Mouse (Mus musculus): ENCODE measurements around the gene Mrps5.

The Mrps5 gene

DNA sequence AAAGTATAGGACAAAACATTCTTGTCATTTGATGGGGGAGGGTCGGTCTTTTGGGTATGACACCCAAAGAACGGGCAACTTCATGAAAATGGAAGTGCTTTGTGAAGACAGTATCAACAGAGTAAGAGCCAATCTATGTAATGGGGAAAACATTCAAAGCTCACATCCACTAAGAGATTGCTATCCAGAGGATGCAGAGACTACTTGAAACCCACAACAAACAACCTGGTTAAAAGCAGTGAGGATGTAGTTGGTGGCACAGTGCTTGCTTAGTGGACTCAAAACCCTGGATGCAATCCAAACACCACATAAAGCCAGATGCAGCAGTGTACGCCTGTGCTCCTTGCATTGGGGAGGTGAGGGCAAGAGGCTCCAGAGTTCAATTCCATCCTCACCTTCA lies 32.3 kb downstream of the Mrps5 start:
- no peak for DNase-seq (ENCODE audit: low spot score)

DNA sequence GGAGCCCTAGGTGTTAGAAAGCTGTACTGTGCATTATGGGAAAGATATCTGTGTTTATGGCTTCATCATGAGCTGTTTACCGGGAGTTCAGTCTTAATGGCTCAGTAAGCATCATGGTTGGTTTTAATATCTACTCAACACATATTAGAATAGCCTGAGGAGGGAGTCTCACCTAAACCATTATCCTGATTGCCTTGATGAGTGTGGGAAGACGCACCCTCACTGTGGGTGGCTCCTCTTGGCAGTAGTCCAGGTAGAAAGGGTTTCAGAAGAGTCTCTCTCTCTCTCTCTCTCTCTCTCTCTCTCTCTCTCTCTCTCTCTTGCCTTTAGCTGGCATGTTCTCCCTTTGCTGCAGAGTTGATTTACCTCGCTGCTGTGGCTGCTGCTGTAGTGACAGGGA lies 35.0 kb downstream of the Mrps5 start:
- no peak for DNase-seq (ENCODE audit: low spot score)

DNA sequence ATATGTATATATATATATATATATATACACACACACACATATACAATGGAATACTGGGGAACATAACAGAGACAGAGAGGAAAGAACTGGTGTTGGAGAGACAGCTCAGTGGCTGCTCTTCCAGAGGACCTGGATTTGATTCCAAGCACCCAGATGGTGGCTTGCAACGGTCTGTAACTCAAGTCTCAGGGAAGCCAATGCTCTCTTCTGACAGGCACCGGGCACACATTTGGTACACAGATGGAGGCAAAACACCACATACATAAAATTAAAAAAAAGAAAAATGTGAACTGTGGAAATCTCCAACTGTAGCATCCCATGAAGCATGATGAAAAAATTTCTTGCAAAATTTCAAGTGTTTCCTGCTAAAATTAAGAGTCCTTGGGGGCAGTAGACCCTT lies 37.8 kb downstream of the Mrps5 start:
- DNase-seq (ENCODE audit: low spot score), result no peak

DNA sequence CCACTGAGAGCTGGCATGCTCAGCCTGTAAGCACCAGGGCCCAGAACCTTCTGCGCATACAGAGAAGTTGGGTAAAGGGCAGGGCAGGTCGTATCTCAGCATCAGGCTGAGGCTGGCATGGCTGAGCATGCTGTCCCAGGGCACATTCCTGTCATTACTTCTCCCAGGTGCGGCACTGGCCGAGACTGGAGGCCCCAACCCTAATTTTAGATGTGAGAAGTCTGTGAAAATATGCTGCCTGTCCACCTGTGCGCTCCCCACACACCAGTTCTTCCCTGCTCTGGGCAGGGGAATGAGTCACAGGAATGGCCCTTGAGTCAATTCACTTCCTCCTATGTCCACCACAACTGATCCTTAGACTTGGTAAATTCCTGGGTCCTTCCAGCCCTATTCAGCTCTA lies 38.6 kb downstream of the Mrps5 start:
- no peak for DNase-seq (ENCODE audit: low spot score)

DNA sequence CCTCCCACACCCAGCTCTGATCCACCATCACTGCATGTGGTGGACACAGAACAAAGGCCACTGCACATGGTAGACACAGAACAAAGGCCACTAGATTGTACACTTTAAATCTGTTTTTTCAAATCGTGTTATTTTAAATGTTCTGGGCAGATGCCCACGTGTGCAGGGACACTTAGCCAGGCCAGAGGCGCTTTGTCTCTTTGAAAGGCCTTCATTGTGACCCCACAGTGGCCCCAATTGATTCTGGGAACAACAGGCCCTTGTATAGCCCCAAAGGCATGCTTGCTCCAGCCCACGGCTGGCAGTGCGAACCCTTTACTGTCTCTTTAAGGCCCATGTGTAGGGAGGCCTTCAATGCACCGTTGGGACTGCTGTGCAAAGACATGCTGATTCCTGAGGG lies 40.3 kb downstream of the Mrps5 start:
- no peak for DNase-seq (ENCODE audit: low spot score)

DNA sequence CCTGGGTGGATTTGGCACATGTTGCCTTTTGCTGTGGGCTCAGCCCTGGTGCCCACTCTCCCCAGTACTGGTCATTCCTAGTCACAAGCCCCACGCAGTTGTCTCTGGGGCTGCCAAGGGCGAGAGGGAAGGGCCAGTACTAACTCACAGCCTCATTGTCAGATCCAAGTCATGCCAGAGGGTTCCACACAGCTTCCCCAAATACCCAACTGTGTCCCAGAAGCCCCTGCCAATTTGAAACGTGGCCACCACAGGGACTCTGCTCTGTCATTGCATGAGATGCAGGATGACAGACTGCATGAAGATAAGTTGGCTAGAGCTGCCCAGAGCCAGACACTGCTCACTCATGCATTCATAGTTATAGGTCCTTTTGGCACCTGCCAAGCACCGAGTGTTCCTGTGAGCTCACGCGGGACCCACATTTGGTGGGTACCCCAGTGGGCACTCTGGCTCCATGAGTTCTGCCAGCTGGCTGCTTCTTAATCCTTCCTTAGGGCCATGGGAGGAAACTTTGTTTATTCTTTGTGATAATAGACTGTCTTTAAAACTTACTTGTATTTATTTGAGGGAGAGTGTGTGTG lies 41.1 kb downstream of the Mrps5 start:
- DNase-seq (ENCODE audit: low spot score), result no peak

DNA sequence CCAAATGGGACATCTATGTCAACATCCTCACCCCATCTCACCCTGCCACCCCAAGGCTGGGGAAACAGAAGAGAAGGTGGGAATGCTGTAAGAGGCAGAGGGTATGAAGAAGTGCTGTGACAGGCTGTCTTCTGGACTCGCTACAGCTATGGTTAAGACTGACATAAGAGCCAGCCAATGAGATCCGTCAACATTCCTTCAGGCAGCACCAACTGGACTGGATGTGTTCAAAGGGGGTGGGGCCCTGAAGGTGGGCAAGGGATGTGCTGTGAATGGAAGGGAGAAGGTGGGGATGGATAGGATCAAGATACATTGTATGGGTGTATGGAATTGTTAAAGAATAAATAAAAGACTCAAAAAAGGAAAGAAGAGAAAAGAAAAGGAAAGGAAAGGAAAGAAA lies 45.6 kb downstream of the Mrps5 start:
- DNase-seq (ENCODE audit: low spot score), result no peak

DNA sequence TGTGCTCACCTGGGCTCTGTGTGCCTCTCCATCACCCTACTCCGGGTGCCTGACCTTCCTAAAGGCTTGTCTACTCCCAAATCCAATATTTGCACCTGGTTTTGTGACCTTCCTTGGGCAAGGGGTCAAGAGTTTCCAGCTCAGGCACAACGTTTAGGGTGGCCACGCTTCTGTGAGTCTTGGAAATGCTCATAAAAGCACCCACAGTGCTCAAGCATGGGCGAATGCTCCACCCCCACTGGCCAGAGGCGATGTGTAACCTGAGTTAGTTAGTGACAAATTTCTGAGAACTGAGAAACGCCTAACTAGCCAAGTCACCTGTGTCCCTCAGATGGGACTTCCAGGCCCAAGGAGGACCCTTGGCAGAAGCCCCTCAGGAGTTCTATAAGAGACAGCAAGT lies 48.6 kb downstream of the Mrps5 start:
- no peak for DNase-seq (ENCODE audit: low spot score)

DNA sequence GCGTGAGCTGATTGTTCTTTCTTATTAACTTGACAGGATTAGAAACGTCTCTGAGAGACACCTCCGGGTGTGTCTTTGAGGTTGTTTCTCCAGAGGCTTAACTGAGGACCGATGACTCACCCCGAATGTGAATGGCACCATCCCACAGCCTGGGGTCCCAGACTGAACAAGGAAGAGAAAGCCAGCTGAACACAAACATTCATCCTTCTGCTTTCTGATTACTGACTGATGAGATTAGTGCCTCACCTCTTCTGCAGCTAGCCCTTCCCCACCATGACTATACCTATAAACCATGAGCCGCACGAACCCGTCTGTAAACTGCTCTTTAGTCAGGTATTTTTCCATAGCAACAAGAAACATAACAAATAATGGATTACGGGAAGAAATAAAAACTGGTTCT lies 52.0 kb downstream of the Mrps5 start:
- no peak for DNase-seq (ENCODE audit: low spot score)

DNA sequence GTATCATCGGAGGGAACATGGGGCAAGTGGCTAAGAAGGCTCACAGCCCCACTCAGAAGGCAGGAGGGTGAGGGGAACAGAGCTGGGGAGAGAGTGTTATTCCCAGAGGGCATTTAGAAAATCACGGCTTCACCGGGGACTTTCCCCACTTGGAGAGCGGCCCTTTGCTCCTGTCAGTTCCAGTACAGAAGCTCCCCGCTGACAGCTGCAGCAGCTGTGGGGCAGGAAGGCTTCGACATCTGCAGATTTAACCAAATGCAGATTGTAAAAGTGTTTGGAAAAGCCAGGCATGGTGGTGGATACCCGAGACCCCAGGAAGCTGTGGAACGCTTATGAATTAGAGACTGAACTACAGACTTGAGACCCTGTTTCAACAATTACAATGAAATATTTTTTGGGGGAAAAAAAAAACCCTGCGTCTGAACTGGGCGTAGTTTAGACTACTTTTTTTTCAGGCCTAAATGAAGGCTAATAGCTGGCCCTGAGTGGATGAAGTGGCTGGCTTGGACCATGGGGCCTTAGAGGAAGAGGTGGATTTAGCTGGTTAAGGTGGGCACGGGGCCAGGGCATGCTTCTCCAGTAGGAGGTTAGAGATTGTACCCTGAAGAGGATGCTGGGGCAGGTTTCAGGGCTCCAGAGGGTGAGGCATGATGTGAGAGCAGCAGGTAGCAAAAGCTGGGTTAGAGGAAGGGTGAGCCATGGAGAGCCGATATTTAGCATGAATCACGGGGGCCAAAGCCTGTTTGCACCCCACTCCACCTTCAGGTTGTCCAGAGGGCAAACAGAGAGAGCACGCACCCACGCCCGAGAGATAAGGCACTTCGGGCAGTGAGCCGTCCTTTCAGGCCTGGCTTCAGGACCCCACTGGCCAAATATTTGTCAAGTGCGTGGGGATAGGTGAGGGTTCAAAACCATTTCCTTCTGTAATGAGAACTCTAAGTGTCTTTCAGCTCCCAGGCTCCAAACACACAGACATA lies 57.0 kb downstream of the Mrps5 start:
- DNase-seq (ENCODE audit: low spot score), result no peak

DNA sequence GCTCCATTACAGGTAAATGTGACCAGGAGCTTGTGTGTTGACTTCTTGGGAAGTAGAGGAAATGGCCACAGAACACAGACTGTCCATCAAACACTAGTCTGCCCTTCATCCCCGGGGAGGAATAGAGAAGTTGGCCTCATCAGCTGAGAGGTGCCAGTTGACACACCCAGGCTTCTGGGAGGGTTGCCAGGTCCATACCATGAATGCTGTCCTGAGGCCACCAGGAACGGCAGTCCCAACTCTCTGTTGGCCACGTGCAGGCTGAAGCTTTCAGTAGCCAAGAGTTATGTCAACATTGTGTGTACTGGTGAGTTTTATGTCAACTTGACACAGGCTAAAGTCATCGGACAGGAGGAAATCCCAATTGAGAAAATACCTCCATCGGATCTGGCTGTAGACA lies 59.9 kb downstream of the Mrps5 start:
- DNase-seq (ENCODE audit: low spot score), result no peak

DNA sequence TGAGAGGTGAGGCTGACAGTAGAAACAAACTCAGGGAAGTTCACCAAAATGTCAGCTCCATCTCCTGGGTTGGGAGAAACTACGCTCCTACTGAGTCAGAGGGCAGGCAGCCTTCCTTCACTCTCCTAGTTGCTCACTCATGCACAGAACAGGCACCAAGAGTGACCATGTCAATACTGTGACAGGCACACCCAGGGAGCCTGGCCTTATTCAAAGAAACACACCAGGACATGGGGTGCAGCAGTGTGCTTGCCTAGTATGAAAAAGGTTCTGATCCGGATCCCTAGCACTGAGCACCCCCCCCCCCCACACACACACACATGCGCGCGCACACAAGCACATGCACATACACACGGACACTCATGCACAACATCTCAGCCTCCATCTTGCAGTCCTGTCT lies 61.1 kb downstream of the Mrps5 start:
- DNase-seq (ENCODE audit: low spot score), result no peak

DNA sequence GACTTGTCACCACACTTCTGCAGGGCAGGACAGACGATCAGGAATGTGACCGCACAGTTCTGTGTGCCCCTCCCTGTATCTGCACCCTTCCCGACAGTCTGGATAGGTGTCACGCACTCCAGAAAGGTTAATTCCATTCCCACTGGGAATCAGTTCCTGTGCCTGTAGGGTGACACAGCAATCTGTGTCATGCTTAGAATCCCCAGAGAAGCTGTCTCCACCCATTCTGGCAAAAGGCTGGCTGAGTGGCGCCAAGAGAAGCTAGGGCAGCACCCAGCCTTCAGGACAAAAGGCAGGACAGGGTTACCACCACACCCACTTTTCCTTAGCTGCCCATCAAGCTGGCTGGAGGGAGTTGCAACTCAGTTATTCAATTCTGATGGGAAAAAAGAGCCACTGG lies 62.9 kb downstream of the Mrps5 start:
- no peak for DNase-seq (ENCODE audit: low spot score)

DNA sequence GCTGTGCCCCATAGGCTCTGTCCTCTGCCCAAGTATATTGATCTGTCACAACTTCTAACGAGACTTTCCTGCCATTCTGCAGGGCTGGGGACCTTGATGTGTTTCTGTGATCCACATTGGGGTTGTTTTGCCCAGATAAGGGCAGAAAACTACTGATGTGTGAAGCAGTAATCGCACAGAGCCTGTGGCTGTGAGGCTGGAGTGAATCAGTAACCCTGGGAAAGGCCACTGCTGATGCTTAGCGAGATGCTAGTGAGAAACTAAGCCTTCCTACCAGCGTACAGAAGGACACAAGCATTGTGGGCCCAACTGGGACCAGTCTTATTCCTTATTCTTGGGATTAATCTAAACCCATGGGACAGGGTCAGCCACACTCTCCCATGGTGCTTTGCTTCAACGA lies 64.6 kb downstream of the Mrps5 start:
- DNase-seq (ENCODE audit: low spot score), result no peak

DNA sequence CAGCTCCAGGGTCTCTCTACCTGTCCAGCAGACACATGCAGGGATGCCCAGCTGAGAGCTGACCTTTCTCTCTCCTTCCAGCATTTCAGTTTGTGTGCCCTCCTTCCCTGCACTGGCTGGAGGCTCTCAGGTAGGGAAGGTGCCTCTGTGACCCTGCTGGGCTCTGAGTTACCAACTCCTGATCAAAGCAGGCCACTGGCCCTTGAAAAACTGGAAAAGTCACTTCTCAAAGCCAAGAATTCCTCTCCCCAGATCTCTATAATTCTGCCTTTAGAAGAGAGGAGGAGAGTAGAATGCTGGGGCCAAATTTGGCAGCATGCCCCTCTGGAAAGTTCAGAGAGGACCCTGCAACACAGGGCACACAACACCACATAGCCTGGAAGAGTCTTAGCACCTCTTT lies 65.3 kb downstream of the Mrps5 start:
- DNase-seq (ENCODE audit: low spot score), result no peak

DNA sequence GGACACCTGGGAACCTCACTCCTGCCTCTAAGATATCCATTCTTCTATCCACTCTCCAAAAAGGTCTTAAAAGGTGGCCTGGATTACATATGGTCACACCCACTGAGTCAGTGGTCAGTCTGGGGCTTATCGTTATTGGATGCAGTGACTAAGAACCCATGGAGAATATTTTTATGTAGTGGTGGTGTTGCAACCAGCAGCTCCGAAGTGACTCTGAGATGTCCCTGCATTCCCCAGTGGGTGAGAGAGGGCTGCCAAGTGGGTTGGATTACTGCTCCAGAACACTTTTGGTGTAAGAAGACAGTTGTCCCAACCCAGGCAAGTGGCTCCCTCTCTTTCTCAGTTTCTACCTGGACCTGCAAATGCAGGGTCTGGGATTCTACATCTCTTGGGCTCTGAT lies 65.8 kb downstream of the Mrps5 start:
- no peak for DNase-seq (ENCODE audit: low spot score)

DNA sequence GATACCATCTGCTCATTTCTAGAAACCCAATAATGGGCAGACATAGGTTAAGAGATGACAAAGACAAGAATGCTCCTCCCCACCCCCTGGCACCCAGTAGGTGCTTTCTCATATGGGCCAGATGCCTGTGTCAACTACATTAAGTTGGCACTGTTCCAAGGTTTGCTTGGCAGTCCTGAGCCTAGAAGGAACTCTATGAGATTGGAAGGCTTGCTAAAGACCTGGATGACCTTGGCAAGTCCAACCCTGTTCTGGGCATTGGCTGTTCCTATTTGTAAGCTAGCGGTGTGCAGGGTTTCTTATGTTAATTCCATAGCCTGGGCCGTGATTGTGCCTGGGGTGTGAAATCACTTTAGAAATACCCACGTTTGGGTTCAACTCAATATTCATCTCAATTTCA lies 67.8 kb downstream of the Mrps5 start:
- DNase-seq (ENCODE audit: low spot score), result no peak

DNA sequence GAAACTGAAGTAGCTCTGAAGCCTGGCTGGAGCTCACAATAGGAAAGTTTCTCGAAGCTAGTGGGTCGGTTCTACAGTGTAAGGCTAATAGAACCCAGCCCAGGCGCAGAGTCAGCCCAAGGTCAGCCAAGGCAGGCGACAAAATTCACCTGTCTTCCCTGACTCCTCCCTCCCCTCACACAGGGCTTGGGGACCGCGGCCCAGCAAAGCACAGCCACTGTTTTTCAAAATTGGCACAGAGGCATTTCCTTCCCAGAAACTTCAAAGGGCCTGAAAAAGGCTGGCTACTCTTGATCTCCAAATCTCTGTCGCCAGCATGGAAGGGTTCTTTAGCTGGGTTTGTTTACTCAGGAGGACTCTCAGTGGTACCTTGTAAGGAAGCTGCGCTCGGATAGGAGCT lies 68.4 kb downstream of the Mrps5 start:
- no peak for DNase-seq (ENCODE audit: low spot score)

DNA sequence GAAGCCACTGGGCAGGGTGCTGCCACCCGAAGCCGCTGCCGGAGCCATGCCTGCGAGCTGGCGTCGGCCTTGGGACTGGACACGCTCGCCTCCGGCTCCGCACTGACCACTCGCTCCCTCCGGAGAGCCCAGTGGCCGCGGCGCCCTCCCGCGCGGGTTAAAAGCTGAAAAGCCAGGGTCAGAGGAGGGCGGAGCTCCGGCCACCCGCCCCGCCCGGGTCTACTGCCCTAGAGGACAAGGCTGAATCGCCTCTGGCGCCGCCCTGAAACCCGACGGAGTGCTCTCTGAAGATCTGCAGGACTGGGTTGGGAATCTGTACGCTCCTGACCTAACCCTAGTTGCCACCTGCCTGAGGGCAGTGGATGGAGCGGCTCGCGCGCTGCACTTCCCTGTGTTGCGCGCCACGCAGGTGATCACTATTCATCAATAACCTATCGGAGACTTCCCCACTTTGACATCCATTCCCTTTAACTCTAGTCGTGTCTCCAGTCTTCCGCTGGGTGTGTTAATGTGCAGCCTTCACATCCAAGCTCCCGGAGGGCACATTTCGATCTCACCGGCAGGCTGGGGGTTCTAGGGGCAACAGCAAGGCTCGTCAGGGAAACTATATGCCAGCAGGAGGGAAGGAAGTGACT lies 69.2 kb downstream of the Mrps5 start, which contains the start of gene Mal:
Gene Mal, minus strand, starts transcription at position 610 of the 635 bp plus-strand sequence.
- DNase-seq (ENCODE audit: low spot score), result peak; percentile 24

All from urinary bladder, postnatal 10 days (tissue).